Mouse (Mus musculus) hindlimb bud, embryonic 11.5 days (tissue): ENCODE measurements around the gene Neurod1.

Experiments
- DNase-seq: peaks from one replicate; pipeline ENCODE4 v3.0.0-alpha.2; 2012; ENCODE audit warnings: low read depth, low spot score; ENCODE audit errors: extremely low spot score

Neurod1 gene

GRCm38 (mm10) chr2:79443861-79444620 lies 12.5 kb downstream of the Neurod1 start:
- DNase-seq: no peak

- DNase-seq: no peak
Measured at GRCm38 (mm10) chr2:79443401-79443800, 13.2 kb downstream of the Neurod1 start.

GRCm38 (mm10) chr2:79442906-79443305 lies 13.6 kb downstream of the Neurod1 start:
- no peak for DNase-seq

- DNase-seq: no peak
Measured at GRCm38 (mm10) chr2:79442227-79442626, 14.3 kb downstream of the Neurod1 start.

- no peak for DNase-seq
Measured at GRCm38 (mm10) chr2:79430061-79430460, 26.5 kb downstream of the Neurod1 start.

GRCm38 (mm10) chr2:79429650-79430049 lies 26.9 kb downstream of the Neurod1 start:
- DNase-seq: no peak

- no peak for DNase-seq
Measured at GRCm38 (mm10) chr2:79429108-79429507, 27.4 kb downstream of the Neurod1 start.

- DNase-seq: no peak
Measured at GRCm38 (mm10) chr2:79428569-79429104, 27.9 kb downstream of the Neurod1 start.

GRCm38 (mm10) chr2:79428022-79428421 lies 28.5 kb downstream of the Neurod1 start:
- peak; percentile 77 for DNase-seq

GRCm38 (mm10) chr2:79421696-79422095 lies 34.9 kb downstream of the Neurod1 start:
- no peak for DNase-seq

- DNase-seq: no peak
Measured at GRCm38 (mm10) chr2:79414505-79414904, 42.0 kb downstream of the Neurod1 start.

GRCm38 (mm10) chr2:79410903-79411255 lies 45.7 kb downstream of the Neurod1 start:
- no peak for DNase-seq

- DNase-seq: no peak
Measured at GRCm38 (mm10) chr2:79410247-79410902, 46.2 kb downstream of the Neurod1 start.

- DNase-seq: no peak
Measured at GRCm38 (mm10) chr2:79405661-79406405, 50.7 kb downstream of the Neurod1 start.
